Mouse (Mus musculus): ENCODE measurements at regions not wholly inside any gene's neighbourhood (a gene's known extent, or its start where the extent isn't known, plus 50 kb on each side); places are given as distances from the start of the nearest gene placed in this dataset.
A peak's percentile ranks its signal among the peaks of the same experiment; 100 is the strongest.

DNA sequence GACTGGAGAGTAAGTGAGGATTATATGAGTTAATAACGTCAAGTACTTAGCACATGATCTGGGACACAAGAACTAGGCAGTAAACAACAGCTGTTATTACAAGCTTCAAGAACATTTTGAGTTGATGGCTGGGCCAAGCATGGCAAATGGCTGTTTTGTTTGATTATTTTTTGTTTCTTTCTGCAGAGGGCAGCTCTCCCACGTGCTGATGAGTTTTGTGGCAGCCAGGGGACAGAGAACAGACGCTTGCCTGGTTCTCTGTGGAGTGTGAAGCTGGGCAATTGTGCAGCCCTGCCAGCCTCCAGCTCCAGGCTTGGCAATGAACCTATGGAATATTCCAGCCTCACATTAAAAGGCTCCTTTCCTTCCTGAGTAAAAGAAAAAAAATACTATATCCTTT lies 592.2 kb downstream of the Tox3 start:
- no peak for DNase-seq (ENCODE audit: low spot score)

DNA sequence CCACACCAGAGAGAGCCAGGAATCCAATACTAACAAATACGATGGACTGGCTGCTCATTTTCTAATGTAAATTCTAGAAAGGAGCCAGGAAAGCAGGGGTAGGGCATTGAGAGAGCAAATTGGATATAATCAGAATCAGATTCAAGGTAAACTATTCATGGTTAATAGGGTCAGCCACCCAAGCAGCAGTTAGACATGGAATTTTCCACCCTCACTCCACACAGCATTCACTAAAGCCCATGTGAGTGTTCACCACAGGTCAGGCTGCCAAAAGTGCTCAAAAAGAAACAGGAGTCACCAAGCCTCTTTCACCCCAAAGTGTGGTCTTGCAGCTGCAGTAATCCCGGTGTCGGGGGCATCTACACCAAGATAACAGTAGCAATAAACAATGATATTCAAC lies 596.9 kb downstream of the Tox3 start:
- no peak for DNase-seq (ENCODE audit: low spot score)

- DNase-seq (ENCODE audit: low spot score) = no peak
These were observed 600.4 kb downstream of the Tox3 start for GRCm38 (mm10) chr8:89747726-89748125.

- DNase-seq (ENCODE audit: low spot score) = peak; percentile 25
These were observed 603.7 kb downstream of the Tox3 start for GRCm38 (mm10) chr8:89744267-89745028.

GRCm38 (mm10) chr8:89738657-89739056 lies 609.5 kb downstream of the Tox3 start:
- no peak for DNase-seq (ENCODE audit: low spot score)

GRCm38 (mm10) chr8:89737636-89738035 lies 610.5 kb downstream of the Tox3 start:
- DNase-seq (ENCODE audit: low spot score) = no peak

GRCm38 (mm10) chr8:89727252-89727651 lies 620.9 kb downstream of the Tox3 start:
- DNase-seq (ENCODE audit: low spot score) = no peak

GRCm38 (mm10) chr8:89721684-89722305 lies 626.3 kb downstream of the Tox3 start:
- DNase-seq (ENCODE audit: low spot score) = no peak

GRCm38 (mm10) chr8:89713880-89714279 lies 634.3 kb downstream of the Tox3 start:
- no peak for DNase-seq (ENCODE audit: low spot score)

- DNase-seq (ENCODE audit: low spot score) = peak; percentile 35
These were observed 640.7 kb downstream of the Tox3 start for GRCm38 (mm10) chr8:89707341-89707928.

- no peak for DNase-seq (ENCODE audit: low spot score)
These were observed 641.7 kb upstream of the Sall1 start for GRCm38 (mm10) chr8:89685696-89686095.

DNA sequence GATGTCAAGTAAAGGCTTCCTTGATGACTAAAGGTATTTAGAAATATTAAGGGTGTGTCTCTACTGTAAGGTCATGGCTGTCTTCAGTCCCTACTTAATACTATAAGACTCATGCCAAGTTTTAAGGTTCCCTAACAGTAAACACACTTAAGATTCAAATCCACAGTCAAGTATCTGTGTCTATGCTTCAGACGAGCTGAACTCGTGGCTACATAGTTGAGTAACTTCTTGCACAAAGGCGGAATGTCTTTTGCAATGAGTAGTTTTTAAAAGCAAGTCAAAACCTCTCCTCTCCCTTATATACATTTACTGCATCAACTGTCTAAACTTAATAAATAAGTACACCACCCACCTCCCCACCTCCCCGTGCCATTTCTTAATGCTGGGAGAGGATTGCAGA lies 637.0 kb upstream of the Sall1 start:
- DNase-seq (ENCODE audit: low spot score) = no peak

- DNase-seq (ENCODE audit: low spot score) = no peak
These were observed 636.4 kb upstream of the Sall1 start for GRCm38 (mm10) chr8:89680341-89680740.

DNA sequence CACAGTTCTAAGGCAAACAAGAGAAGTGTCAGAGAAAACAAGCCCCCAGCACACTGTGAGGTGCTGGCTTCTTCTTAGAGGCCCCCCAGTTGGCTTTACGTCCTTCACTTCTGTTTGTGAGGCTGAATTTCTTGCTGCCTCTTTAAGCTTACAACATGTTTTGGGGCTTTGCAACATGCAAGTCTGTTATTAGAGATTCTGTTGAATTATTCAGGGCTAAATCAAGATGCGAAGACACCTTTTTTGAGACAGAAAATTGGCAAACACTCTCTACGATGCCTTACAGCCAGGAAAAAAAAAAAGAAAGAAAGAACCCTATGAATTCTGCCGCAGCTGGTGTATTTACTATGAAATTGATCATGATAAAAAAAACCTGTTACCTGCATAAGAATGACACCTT lies 635.6 kb upstream of the Sall1 start:
- DNase-seq (ENCODE audit: low spot score) = no peak

GRCm38 (mm10) chr8:89677266-89677665 lies 633.3 kb upstream of the Sall1 start:
- peak; percentile 27 for DNase-seq (ENCODE audit: low spot score)

- DNase-seq (ENCODE audit: low spot score) = no peak
These were observed 629.9 kb upstream of the Sall1 start for GRCm38 (mm10) chr8:89673911-89674310.

DNA sequence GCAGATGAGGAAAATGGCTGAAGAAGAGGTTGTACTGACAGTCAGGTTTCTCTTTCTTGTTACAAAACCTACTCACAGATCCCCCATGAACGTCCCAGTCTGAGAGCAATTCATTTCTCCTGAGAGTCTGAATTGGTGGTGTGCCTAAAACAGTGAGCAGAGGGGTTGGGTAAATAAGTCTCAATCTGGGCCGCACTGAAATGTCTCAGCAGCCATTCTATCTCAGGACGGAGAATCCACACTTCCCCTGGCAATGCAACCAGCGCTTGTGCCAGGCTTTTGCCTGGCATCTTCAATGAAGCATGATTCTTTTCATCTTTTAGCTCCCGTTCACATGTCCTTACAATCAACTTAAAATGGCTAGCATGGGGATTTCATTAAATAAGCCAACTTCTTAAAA lies 628.7 kb upstream of the Sall1 start:
- no peak for DNase-seq (ENCODE audit: low spot score)

GRCm38 (mm10) chr8:89664911-89665689 lies 621.1 kb upstream of the Sall1 start:
- DNase-seq (ENCODE audit: low spot score) = no peak

DNA sequence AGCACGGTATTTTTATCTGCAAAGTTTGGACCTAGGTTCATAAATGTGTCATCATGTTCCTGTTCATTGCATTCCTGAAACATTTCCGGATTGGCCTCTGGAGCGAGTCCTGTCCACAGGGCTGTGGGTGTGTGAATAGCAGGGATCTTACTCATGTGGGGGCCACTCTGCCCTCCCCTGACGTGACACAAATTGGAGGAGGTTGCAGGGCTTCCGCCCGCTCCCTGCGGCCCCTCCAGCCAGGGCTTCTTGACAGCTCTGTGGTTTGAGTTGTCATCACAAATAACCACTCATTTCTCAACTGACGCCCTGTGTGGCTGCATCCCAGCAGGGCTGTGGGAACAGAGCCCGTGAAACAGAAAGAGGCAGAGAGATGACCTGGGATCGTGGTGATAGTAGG lies 619.9 kb upstream of the Sall1 start:
- DNase-seq (ENCODE audit: low spot score) = no peak

DNA sequence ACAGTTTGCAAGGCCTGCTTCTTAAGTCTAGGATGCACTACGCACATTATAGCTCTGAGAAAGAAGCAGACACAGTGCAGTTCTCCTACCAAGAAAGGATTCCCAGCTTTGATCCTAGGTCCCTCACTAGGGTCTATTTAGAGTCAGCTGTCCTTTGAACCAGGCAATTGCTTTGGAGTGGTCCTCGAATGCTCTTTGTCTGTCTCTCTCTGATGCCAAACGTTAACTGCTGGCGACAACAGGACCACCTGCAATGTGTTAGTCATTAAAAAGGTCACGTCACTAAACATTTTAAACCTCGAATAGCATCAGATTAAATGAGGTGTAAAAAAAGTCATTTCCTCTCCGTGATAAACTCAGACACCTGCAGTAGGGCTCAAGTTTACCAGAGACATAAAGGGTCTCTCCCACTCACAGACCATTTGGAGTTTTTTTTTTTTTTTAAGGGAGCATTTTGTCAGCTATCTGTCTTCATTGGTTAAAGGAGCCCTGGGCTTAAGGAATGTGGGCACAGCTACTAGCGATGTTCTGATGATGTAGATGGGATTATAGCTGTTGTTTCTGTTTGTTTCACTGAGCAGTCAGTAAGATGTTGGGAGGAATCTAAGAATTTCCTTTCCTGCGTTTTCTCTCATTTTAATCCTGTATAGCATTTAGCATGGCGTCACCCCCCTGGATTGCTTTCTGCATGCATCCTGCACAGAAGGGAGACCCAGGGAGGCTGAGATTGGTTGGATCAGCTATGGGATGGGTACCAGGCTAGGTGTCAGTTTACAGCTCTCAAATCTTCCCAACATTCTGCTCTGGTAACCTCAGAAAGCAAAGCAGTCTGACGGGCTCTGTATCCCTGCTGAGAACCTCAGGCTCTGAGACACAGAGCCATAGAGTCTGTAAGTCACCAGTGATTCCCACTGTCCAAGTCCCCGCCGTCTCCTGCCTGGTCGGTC lies 615.3 kb upstream of the Sall1 start:
- DNase-seq (ENCODE audit: low spot score) = peak; percentile 39

- no peak for DNase-seq (ENCODE audit: low spot score)
These were observed 611.4 kb upstream of the Sall1 start for GRCm38 (mm10) chr8:89655369-89655768.
